Mouse (Mus musculus) ovary, postnatal 36 days (tissue): ENCODE measurements around the gene Espn.

Source experiments
- DNase-seq: peaks from one replicate; pipeline ENCODE4 v3.0.0; 2022; ENCODE audit warnings: low spot score, mixed read lengths

The Espn gene

GRCm38 (mm10) chr4:152070494-152071396, 81.4 kb downstream of the Espn start:
- no peak for DNase-seq
